Mouse (Mus musculus): ENCODE results near the gene Sik2. TPM values are rescaled to one million over a fixed set of nuclear protein-coding genes. Genes with fewer than 3 reads are reported as not detected.

The Sik2 gene
- polyA plus RNA-seq (2015; fragmentation: Nextera tagmentation; extraction: Ambion mirVana), result 12.1 and 12.4 TPM in 2 replicates

GRCm38 (mm10) chr9:51008841-51009655 is at the start of gene Sik2:
Gene Sik2, minus strand, starts transcription at chr9:51009073.
- DNase-seq (ENCODE audit: low spot score), result peak; percentile 97

- DNase-seq (ENCODE audit: low spot score), result no peak
Measured at GRCm38 (mm10) chr9:51056360-51057324, 47.8 kb upstream of the Sik2 start.

- DNase-seq (ENCODE audit: low spot score), result peak; percentile 66
Measured at GRCm38 (mm10) chr9:51052180-51052579, 43.3 kb upstream of the Sik2 start.

- DNase-seq (ENCODE audit: low spot score), result no peak
Measured at GRCm38 (mm10) chr9:51042136-51042535, 33.3 kb upstream of the Sik2 start.

- DNase-seq (ENCODE audit: low spot score), result no peak
Measured at GRCm38 (mm10) chr9:51041491-51041980, 32.7 kb upstream of the Sik2 start.

GRCm38 (mm10) chr9:51032785-51033529 is 24.1 kb upstream of the Sik2 start:
- no peak for DNase-seq (ENCODE audit: low spot score)

GRCm38 (mm10) chr9:51032291-51032690 is 23.4 kb upstream of the Sik2 start:
- no peak for DNase-seq (ENCODE audit: low spot score)

GRCm38 (mm10) chr9:51031603-51032002 is 22.7 kb upstream of the Sik2 start:
- DNase-seq (ENCODE audit: low spot score), result no peak

GRCm38 (mm10) chr9:51030147-51030546 is 21.3 kb upstream of the Sik2 start:
- no peak for DNase-seq (ENCODE audit: low spot score)

- no peak for DNase-seq (ENCODE audit: low spot score)
Measured at GRCm38 (mm10) chr9:51026952-51027351, 18.1 kb upstream of the Sik2 start.

GRCm38 (mm10) chr9:51021123-51021795 is 12.4 kb upstream of the Sik2 start:
- DNase-seq (ENCODE audit: low spot score), result no peak

- peak; percentile 48 for DNase-seq (ENCODE audit: low spot score)
Measured at GRCm38 (mm10) chr9:51020351-51020750, 11.5 kb upstream of the Sik2 start.

GRCm38 (mm10) chr9:51019670-51020069 is 10.8 kb upstream of the Sik2 start:
- DNase-seq (ENCODE audit: low spot score), result no peak

GRCm38 (mm10) chr9:51015732-51016131 is 6.9 kb upstream of the Sik2 start:
- DNase-seq (ENCODE audit: low spot score), result no peak

GRCm38 (mm10) chr9:51013644-51014043 is 4.8 kb upstream of the Sik2 start:
- DNase-seq (ENCODE audit: low spot score), result no peak

- no peak for DNase-seq (ENCODE audit: low spot score)
Measured at GRCm38 (mm10) chr9:51009656-51009950, 730 bp upstream of the Sik2 start.

GRCm38 (mm10) chr9:51008068-51008840 is 619 bp downstream of the Sik2 start:
- peak; percentile 22 for DNase-seq (ENCODE audit: low spot score)

- DNase-seq (ENCODE audit: low spot score), result peak; percentile 5
Measured at GRCm38 (mm10) chr9:51007726-51008067, 1.2 kb downstream of the Sik2 start.

GRCm38 (mm10) chr9:51006846-51007245 is 2.0 kb downstream of the Sik2 start:
- peak; percentile 82 for DNase-seq (ENCODE audit: low spot score)

GRCm38 (mm10) chr9:51004062-51004461 is 4.8 kb downstream of the Sik2 start:
- DNase-seq (ENCODE audit: low spot score), result no peak
